Mouse (Mus musculus) thymus, adult 2 months (tissue): ENCODE data around the gene Asxl1. TPM values are rescaled to one million over a fixed set of nuclear protein-coding genes. Genes with fewer than 3 reads are reported as not detected.

Experiments used
- DNase-seq: peaks from one replicate; pipeline ENCODE4 v3.0.0; 2021
- H3K27ac ChIP-seq: fragments of 200-500 bp; 2 replicates; pipeline ENCODE4 v1.5.1; 2012; ENCODE audit warnings: low read length, control low read depth; ENCODE audit not compliant: control insufficient read depth, insufficient read depth
- H3K27me3 ChIP-seq: fragments of 200-500 bp; 2 replicates; pipeline ENCODE4 v1.6.1; 2012; ENCODE audit warnings: mild to moderate bottlenecking, low read length, moderate library complexity, mixed read lengths; ENCODE audit not compliant: control insufficient read depth, insufficient read depth
- H3K36me3 ChIP-seq: fragments of 200-500 bp; 2 replicates; pipeline ENCODE4 v1.6.1; 2012; ENCODE audit warnings: mild to moderate bottlenecking, low read length, moderate library complexity; ENCODE audit not compliant: control insufficient read depth, insufficient read depth
- H3K4me1 ChIP-seq: fragments of 200-500 bp; replicated peaks from 2 replicates; pipeline ENCODE4 v1.6.1; 2012; ENCODE audit warnings: low read length; ENCODE audit not compliant: control insufficient read depth, insufficient read depth
- H3K4me3 ChIP-seq: fragments of 200-500 bp; 2 replicates; pipeline ENCODE4 v1.5.1; 2012; ENCODE audit warnings: mild to moderate bottlenecking, low read length, control low read depth, moderate library complexity; ENCODE audit not compliant: control insufficient read depth, insufficient read depth
- CTCF ChIP-seq: fragments of 200-500 bp; IDR thresholded peaks from 2 replicates; pipeline ENCODE4 v1.5.1; 2012; ENCODE audit warnings: mild to moderate bottlenecking, control low read depth, low read length, moderate library complexity, borderline replicate concordance; ENCODE audit not compliant: control insufficient read depth, poor library complexity, insufficient read depth; ENCODE audit errors: extremely low read depth
- POLR2A ChIP-seq: fragments of 200-500 bp; IDR thresholded peaks from 2 replicates; pipeline ENCODE4 v1.6.1; 2012; ENCODE audit warnings: mild to moderate bottlenecking, low read length, control low read depth, moderate library complexity; ENCODE audit not compliant: control insufficient read depth, poor library complexity, insufficient read depth; ENCODE audit errors: extremely low read depth
- whole genome bisulfite sequencing: fragments of 180-500 bp; shearing (Covaris S2); methylation state at CpG from one replicate; pipeline ENCODE4 v1.1.7; 2018; 5-methylcytosine and 5-hydroxymethylcytosine counted together
- polyA plus RNA-seq: library from polyadenylated mRNA; depleted of rRNA; stranded (reverse); fragments of >200 nt; gene quantifications from 2 replicates; pipeline ENCODE4 v1.2.3, GENCODE M21; 2012

Gene Asxl1
- polyA plus RNA-seq, 1 experiment, result 30.1 TPM

GRCm38 (mm10) chr2:153404062-153404461, 58.4 kb downstream of the Asxl1 start:
- TF ChIP-seq POLR2A (no peak), CTCF (no peak)
- peaks cover 34% of the 10 kb centered on the region for H3K36me3 ChIP-seq
- no peak for DNase-seq
- H3K4me1 ChIP-seq, result no peaks in the 10 kb centered on the region
- H3K4me3 ChIP-seq, result no peak overlapping the region
- H3K27ac ChIP-seq, result no peak overlapping the region
- H3K27me3 ChIP-seq, result no peaks in the 10 kb centered on the region
- WGBS, result 95% methylated on average over 3 of the region's 3 CpGs

GRCm38 (mm10) chr2:153404882-153405281, 59.3 kb downstream of the Asxl1 start:
- H3K4me1 ChIP-seq, result no peaks in the 10 kb centered on the region
- 90% methylated on average over 3 of the region's 3 CpGs for WGBS
- H3K27me3 ChIP-seq, result no peaks in the 10 kb centered on the region
- no peak overlapping the region for H3K4me3 ChIP-seq
- H3K36me3 ChIP-seq, result peaks cover 26% of the 10 kb centered on the region
- no peak overlapping the region for H3K27ac ChIP-seq
- no peak for TF ChIP-seq POLR2A
- TF ChIP-seq CTCF, result no peak
- no peak for DNase-seq

GRCm38 (mm10) chr2:153406882-153407281, 61.3 kb downstream of the Asxl1 start:
- WGBS, result 88% methylated on average over 6 of the region's 6 CpGs
- TF ChIP-seq CTCF (no peak), POLR2A (no peak)
- no peaks in the 10 kb centered on the region for H3K4me1 ChIP-seq
- no peak for DNase-seq
- no peak overlapping the region for H3K27ac ChIP-seq
- no peak overlapping the region for H3K4me3 ChIP-seq
- peaks cover 6% of the 10 kb centered on the region; the same call in 1 of the 2 replicates for H3K36me3 ChIP-seq
- H3K27me3 ChIP-seq, result no peaks in the 10 kb centered on the region

- H3K4me3 ChIP-seq, result no peak overlapping the region
- DNase-seq, result no peak
- no peaks in the 10 kb centered on the region for H3K4me1 ChIP-seq
- 96% methylated on average over 3 of the region's 3 CpGs for WGBS
- H3K27me3 ChIP-seq, result no peaks in the 10 kb centered on the region
- H3K27ac ChIP-seq, result no peak overlapping the region
- TF ChIP-seq POLR2A (no peak), CTCF (no peak)
- no peaks in the 10 kb centered on the region for H3K36me3 ChIP-seq
Observed at GRCm38 (mm10) chr2:153408971-153409370, 63.3 kb downstream of the Asxl1 start.

- TF ChIP-seq POLR2A, result no peak
- TF ChIP-seq CTCF, result no peak
Observed at GRCm38 (mm10) chr2:153411557-153411956, 65.9 kb downstream of the Asxl1 start.

GRCm38 (mm10) chr2:153412563-153412962, 66.9 kb downstream of the Asxl1 start:
- no peak for DNase-seq
- H3K27ac ChIP-seq, result no peak overlapping the region
- no peak overlapping the region for H3K4me3 ChIP-seq
- H3K36me3 ChIP-seq, result no peaks in the 10 kb centered on the region
- H3K27me3 ChIP-seq, result no peaks in the 10 kb centered on the region
- 87% methylated on average over 6 of the region's 6 CpGs for WGBS
- TF ChIP-seq POLR2A, result no peak
- TF ChIP-seq CTCF, result no peak
- H3K4me1 ChIP-seq, result no peaks in the 10 kb centered on the region

More at GRCm38 (mm10) chr2:153411557-153411956, 65.9 kb downstream of the Asxl1 start:
- Histone ChIP-seq H3K27ac (no peak overlapping the region), H3K27me3 (no peaks in the 10 kb centered on the region), H3K4me1 (no peaks in the 10 kb centered on the region), H3K4me3 (no peak overlapping the region), H3K36me3 (no peaks in the 10 kb centered on the region)
- DNase-seq, result no peak
- WGBS, result 71% methylated on average over 9 of the region's 9 CpGs

- TF ChIP-seq POLR2A, result no peak
- TF ChIP-seq CTCF, result no peak
- Histone ChIP-seq H3K36me3 (no peaks in the 10 kb centered on the region), H3K27ac (no peak overlapping the region), H3K4me3 (no peak overlapping the region), H3K27me3 (no peaks in the 10 kb centered on the region), H3K4me1 (no peaks in the 10 kb centered on the region)
- peak; percentile 65 for DNase-seq
- 38% methylated on average over 2 of the region's 2 CpGs for WGBS
Observed at GRCm38 (mm10) chr2:153414607-153415006, 69.0 kb downstream of the Asxl1 start.
